ENCODE assay signal across 21 mouse cellular contexts in the genomic region with DNA sequence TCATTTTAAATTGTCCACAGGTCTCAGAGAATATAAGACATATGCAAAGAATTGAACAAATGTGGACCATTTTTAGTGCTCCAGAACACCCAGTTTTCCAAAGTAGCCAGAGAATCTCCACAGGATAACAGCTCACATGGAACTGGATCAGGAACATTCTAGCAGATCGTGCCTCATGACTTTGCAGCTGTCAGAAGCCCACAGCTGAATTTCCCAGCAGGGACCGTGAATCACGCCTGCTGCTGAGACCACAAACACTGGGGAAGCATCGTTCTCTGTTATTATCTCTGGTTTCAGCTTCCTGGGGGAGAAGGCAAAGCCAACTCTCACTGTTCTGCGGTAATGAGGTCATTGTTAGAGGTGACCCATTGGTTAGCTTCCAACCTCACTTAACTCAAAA.
DNase-seq lines count a peak whose midpoint lies in the region; TF ChIP-seq lines count a peak whose summit lies in the region.
"Had no signal": no experiment of that assay in that cellular context is flagged by ENCODE, and none has a peak within 500 bp of the region (broad histone marks: within the 10 kb centered on the region; RNA-seq: fewer than 3 reads in every experiment).

No protein-coding gene starts in this region.

- no peak for TF ChIP-seq CTCF in brain, embryonic 14.5 days (IDR thresholded peaks at IDR 0.05; ENCODE audit: borderline replicate concordance, extremely low read depth, insufficient read depth, insufficient read length)

- no peak for TF ChIP-seq POLR2A in brain, embryonic 14.5 days (IDR thresholded peaks at IDR 0.05; ENCODE audit: borderline replicate concordance, extremely low read depth, insufficient read depth, insufficient read length, poor library complexity, severe bottlenecking)

- peak; percentile 4 for DNase-seq in layer of hippocampus, adult 11-12 months (ENCODE audit: low spot score)
- no peak for DNase-seq in layer of hippocampus, adult 8-10 months (ENCODE audit: low spot score in 2 of 2)
- peak; percentile 26 to 37 for DNase-seq in right cerebral cortex, postnatal 10 days (ENCODE audit: low spot score in 2 of 2)
- no peak for DNase-seq in right cerebral cortex, postnatal 4 days
- peak; percentile 13 for DNase-seq in brain, embryonic 14.5 days (ENCODE audit: low read depth)
- DNase-seq in urinary bladder, postnatal 14 days (ENCODE audit: low spot score) = no peak
- no peak for DNase-seq in liver
- DNase-seq: adrenal gland, postnatal 25 days; B cell, adult 2 months; cerebellum, adult 9-10 months; cerebellum, postnatal 36 days; heart, adult 2 months; heart, postnatal 4 days; kidney, adult 11 months; kidney, postnatal 25 days; left cerebral cortex, postnatal 4 days; liver, embryonic 13.5 days; lung, adult 18-20 months; lung, postnatal 4 days; thymus, adult 2 months; thymus, postnatal 36 days had no signal

Comparison
In these comparisons a context has a peak if more than half of its experiments do, and no peak if none do; other contexts are left out.
1. DNase-seq: peak in layer of hippocampus, adult 11-12 months (single experiment), right cerebral cortex, postnatal 10 days (2 of 2) and brain, embryonic 14.5 days (single experiment); none in layer of hippocampus, adult 8-10 months (0 of 2), right cerebral cortex, postnatal 4 days (single experiment), urinary bladder, postnatal 14 days (single experiment) and liver (single experiment).